Mouse (Mus musculus) bone marrow macrophage, adult 2 months (primary cell): ENCODE measurements at regions not wholly inside any gene's neighbourhood (a gene's known extent, or its start where the extent isn't known, plus 50 kb on each side); places are given as distances from the start of the nearest gene placed in this dataset.
"Not testable (repeated sequence)": the region's sequence is repeated elsewhere in the genome, so short reads cannot be mapped to it uniquely, and the experiment has no call there.

Experiments used
- CTCF ChIP-seq: IDR thresholded peaks from 2 replicates; pipeline ENCODE4 v1.5.1; 2012; ENCODE audit warnings: low read depth, mild to moderate bottlenecking, low read length, moderate library complexity
- POLR2A ChIP-seq: IDR thresholded peaks from 2 replicates; pipeline ENCODE4 v1.6.1; 2012; ENCODE audit warnings: mild to moderate bottlenecking, low read depth, low read length, borderline replicate concordance

- not testable (repeated sequence) for TF ChIP-seq CTCF, POLR2A
These were observed 570.4 kb downstream of the Dad1 start for GRCm38 (mm10) chr14:53683361-53684015.
